Mouse (Mus musculus) spleen, adult 2 months (tissue): ENCODE data around the gene Ptprm. TPM values are rescaled to one million over a fixed set of nuclear protein-coding genes. Genes with fewer than 3 reads are reported as not detected.

Experiments used
- DNase-seq, 2 experiments: peaks; one replicate each; pipeline versions ENCODE4 v3.0.0 to v3.0.0-alpha.2; 2012 to 2021; ENCODE audit warnings: low spot score in 2 of 2, low read depth in 1 of 2
- H3K27ac ChIP-seq: fragments of 200-500 bp; 2 replicates; pipeline ENCODE4 v1.5.1; 2012; ENCODE audit warnings: low read length, inconsistent platforms; ENCODE audit not compliant: insufficient read depth
- H3K27me3 ChIP-seq: fragments of 200-500 bp; 2 replicates; pipeline ENCODE4 v1.6.1; 2012; ENCODE audit warnings: mild to moderate bottlenecking, moderate library complexity, low read length, inconsistent platforms; ENCODE audit not compliant: control insufficient read depth, insufficient read depth
- H3K36me3 ChIP-seq: fragments of 200-500 bp; 2 replicates; pipeline ENCODE4 v1.6.1; 2012; ENCODE audit warnings: mild to moderate bottlenecking, low read length, inconsistent platforms; ENCODE audit not compliant: control insufficient read depth, insufficient read depth
- H3K4me1 ChIP-seq: fragments of 200-500 bp; 2 replicates; pipeline ENCODE4 v1.6.1; 2011; ENCODE audit warnings: inconsistent platforms; ENCODE audit not compliant: control insufficient read depth, insufficient read depth, insufficient read length
- H3K4me3 ChIP-seq: fragments of 200-500 bp; 2 replicates; pipeline ENCODE4 v1.5.1; 2011; ENCODE audit warnings: mild to moderate bottlenecking, inconsistent platforms; ENCODE audit not compliant: insufficient read depth, insufficient read length; ENCODE audit errors: extremely low read depth
- CTCF ChIP-seq: fragments of 200-500 bp; IDR thresholded peaks from 2 replicates; pipeline ENCODE4 v1.5.1; 2011; ENCODE audit warnings: mild to moderate bottlenecking, inconsistent platforms; ENCODE audit not compliant: insufficient read depth, insufficient read length, insufficient replicate concordance; ENCODE audit errors: extremely low read depth
- POLR2A ChIP-seq: fragments of 200-500 bp; IDR thresholded peaks from 2 replicates; pipeline ENCODE4 v1.6.1; 2011; ENCODE audit warnings: low read depth, low read length, inconsistent platforms
- WGBS: fragments of 180-500 bp; shearing (Covaris S2); methylation state at CpG from one replicate; pipeline ENCODE4 v1.1.7; 2018; 5-methylcytosine and 5-hydroxymethylcytosine counted together
- polyA plus RNA-seq: library from polyadenylated mRNA; depleted of rRNA; stranded (reverse); fragments of >200 nt; gene quantifications from 2 replicates; pipeline ENCODE4 v1.2.3, GENCODE M21; 2012

The Ptprm gene
- polyA plus RNA-seq, 1 experiment = 5.0 TPM

DNA sequence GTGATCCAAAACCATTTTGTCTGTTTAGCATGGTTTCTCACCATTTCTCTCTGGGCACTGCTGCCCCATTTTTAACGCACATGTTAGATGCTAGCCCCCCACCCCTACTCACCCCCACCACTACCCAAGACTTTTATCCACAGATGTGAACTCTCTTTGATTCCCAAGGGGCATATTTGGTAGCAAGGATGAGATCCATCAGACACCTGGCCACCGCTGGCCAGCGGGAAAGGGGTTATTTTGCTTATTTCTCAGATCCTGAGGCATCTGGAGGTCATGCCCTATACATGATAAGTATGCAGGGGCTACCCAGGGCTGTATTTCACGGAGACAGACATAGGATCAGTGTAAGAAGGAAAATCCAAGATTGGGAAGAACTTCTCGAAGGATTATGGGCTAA, 654.4 kb downstream of the Ptprm start:
- WGBS = 85% methylated on average over 5 of the region's 5 CpGs
- Histone ChIP-seq H3K27me3 (no peaks in the 10 kb centered on the region), H3K4me1 (no peaks in the 10 kb centered on the region), H3K27ac (no peak overlapping the region), H3K36me3 (no peaks in the 10 kb centered on the region), H3K4me3 (no peak overlapping the region)
- no peak for DNase-seq
- no peak for TF ChIP-seq CTCF
- TF ChIP-seq POLR2A = no peak

DNA sequence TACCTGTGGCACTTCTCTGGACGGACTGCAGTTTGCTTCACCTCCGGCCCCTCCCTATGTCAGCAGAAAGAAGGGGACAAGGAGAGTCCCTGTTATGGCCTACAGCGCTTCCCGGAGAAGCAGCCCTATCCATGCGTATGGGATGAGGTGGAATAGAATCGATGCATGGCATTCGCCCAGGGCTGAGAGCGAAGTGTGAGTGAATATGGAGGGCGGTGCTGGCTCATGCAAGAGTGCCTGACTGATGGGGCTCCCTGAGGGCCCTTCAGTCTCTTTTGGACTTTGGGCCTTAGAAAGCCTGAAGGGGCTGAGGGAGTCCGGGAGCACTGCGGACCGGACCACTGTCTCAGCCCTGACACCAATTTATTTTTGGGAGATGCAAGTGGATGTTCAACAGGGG, 656.6 kb downstream of the Ptprm start:
- no peaks in the 10 kb centered on the region for H3K4me1 ChIP-seq
- no peak for DNase-seq
- H3K27me3 ChIP-seq = no peaks in the 10 kb centered on the region
- no peak overlapping the region for H3K4me3 ChIP-seq
- 94% methylated on average over 12 of the region's 12 CpGs for WGBS
- no peaks in the 10 kb centered on the region for H3K36me3 ChIP-seq
- TF ChIP-seq CTCF (no peak), POLR2A (no peak)
- H3K27ac ChIP-seq = no peak overlapping the region

DNA sequence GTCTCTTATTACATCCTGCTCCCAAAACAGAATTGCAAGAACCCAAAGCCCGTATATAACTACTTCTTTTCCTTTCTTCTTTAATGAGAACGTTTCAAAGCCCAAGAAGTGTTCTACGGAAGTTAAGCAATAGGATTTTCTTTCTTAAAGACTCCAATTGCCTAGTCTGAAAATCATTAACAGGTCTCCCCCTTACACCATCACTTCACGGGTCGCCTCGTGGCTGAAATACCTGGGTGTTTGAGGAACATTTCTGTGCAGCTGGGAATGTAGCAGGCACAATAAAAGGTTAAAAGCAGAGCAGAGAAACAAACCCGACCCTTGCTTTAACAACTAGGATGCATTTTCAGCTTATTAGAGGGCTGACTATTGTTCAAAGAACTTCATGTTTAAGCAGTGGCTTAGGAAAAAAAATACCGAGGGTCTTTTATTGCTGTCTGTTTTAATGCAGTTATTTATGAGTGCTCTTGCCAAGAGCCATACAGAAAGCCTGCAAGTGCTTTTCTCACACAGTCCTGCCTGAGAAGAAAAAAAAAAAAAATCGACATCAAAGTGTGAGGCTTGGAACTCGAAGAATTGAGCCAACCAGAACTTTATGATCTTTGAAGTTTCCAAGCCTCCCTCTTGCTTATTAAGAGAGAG, 657.6 kb downstream of the Ptprm start:
- no peak overlapping the region for H3K27ac ChIP-seq
- H3K4me3 ChIP-seq = no peak overlapping the region
- TF ChIP-seq POLR2A (no peak), CTCF (no peak)
- H3K27me3 ChIP-seq = no peaks in the 10 kb centered on the region
- no peaks in the 10 kb centered on the region for H3K4me1 ChIP-seq
- no peak for DNase-seq
- WGBS = 74% methylated on average over 10 of the region's 10 CpGs
- no peaks in the 10 kb centered on the region for H3K36me3 ChIP-seq

DNA sequence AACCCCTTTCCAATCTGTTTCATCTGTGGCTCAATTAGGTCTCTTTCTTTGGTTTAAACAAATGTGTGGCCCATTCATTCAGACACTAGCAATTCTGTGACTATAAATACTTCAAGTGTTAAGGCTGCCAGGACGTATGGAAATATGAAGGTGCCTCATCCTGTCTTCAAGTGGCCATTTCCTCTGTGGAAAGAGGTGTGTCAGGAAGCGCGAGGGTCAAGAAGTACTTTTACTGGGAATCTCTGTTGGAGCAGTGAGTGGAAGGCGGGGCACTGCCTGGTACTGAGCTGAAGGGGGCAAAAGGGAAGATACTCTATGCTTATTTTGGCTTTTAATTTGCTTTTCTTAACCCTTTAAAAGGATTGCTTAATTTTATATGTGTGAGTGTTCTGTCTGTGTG, 659.9 kb downstream of the Ptprm start:
- Histone ChIP-seq H3K27ac (no peak overlapping the region), H3K36me3 (no peaks in the 10 kb centered on the region), H3K4me3 (no peak overlapping the region), H3K27me3 (no peaks in the 10 kb centered on the region), H3K4me1 (no peaks in the 10 kb centered on the region)
- no peak for DNase-seq
- TF ChIP-seq CTCF (no peak), POLR2A (no peak)
- whole genome bisulfite sequencing = 51% methylated on average over 4 of the region's 4 CpGs

DNA sequence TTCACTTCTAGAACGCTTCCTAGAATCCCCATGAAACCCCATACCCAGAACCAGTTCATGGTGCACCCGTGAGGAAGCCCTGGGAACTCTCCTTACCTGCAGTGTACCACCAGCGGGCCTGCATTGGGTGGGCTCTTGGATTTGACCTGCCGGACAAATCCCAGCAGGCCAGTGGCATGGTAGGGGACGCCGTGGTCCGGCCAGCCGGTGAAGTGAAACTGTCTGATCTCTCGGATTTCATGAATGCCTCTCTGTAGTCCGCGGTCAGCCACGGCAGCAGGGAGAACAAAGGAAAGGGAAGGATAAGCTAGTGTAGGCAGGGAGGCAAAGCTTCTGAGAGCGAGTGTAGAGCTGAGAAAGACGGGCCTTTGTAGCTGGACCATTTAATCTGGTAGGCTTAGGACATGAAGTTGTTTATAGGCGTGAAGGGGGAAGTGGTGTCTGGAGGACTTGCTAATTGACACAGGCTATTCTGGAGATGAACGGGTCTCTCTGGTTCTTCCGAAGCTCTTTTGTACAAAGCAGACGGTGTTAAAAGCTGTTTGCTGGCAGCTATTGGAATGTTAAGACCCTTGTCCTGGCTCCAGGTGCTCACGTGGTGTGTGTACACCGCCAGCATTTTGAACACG, 660.5 kb downstream of the Ptprm start:
- Histone ChIP-seq H3K4me1 (no peaks in the 10 kb centered on the region), H3K27ac (no peak overlapping the region), H3K4me3 (no peak overlapping the region), H3K27me3 (no peaks in the 10 kb centered on the region), H3K36me3 (no peaks in the 10 kb centered on the region)
- no peak for DNase-seq
- TF ChIP-seq POLR2A (no peak), CTCF (no peak)
- WGBS = 79% methylated on average over 21 of the region's 21 CpGs

DNA sequence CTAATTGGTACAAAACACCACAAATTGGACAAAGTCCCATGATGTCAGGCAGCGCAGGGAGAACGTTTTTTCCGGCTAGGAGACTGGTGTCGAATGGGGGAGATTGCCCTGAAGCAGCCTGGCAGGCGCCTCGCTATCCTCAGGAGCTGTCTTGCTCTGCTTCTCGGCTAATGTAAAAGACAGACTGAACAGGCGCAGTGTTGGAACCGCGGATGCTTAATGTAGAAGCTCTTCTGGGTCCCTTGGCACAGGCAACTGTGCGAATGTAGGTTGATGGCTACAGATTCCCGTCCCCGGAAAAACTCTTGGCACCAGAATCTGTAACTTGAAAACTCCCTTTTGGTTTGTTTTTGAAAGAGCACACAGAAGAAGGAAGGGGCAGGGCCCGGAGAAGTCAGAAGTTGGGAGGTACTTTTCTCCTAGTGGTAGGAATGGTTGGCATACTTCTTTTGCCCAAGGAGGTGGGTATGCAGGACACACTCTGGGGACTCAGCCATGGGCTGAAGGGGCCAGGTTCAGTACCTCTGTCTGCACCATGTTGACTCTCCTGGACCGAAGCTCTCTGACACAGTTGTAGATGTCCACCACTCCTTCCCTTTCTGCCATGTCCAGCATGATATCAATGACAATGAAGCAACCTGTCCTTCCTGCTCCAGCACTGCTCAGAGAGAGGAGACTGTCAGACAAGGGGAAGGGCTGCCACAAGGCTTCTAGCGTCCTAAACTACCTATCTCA, 661.1 kb downstream of the Ptprm start:
- no peaks in the 10 kb centered on the region for H3K27me3 ChIP-seq
- TF ChIP-seq CTCF (no peak), POLR2A (no peak)
- no peak for DNase-seq
- no peak overlapping the region for H3K4me3 ChIP-seq
- H3K4me1 ChIP-seq = no peaks in the 10 kb centered on the region
- no peaks in the 10 kb centered on the region for H3K36me3 ChIP-seq
- 90% methylated on average over 16 of the region's 16 CpGs for WGBS
- H3K27ac ChIP-seq = no peak overlapping the region
